Mouse (Mus musculus): Measurements from ENCODE around the gene Bcl2l13.

Bcl2l13 gene

DNA sequence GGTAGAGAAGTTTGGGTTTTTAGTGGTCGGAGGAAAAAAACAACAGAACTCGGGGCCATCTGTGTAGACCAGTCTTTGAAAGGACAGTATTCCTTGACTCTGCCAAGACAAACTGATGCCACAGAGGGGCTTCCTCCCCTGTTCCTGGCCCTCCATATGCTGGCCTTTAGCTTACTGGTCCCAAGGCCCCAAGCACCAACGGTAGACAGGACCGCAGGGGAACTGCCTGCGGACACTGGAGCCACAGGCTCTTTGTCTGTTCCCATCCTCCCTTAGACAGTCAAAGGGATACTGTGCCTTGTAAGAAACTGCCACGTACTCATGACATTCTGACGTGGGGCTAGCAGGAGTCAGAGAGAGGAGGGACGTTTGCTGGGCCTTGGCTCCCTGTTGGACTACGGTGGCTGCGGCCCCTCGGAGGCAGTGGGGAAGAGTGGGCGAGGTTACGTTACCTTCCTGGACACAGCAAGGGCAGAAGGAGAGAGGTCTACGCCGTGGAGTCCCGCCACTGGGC lies 101.1 kb downstream of the Bcl2l13 start:
- no peak for TF ChIP-seq GATA4 (IDR thresholded peaks at IDR 0.05; ENCODE audit: insufficient replicate concordance, low read length)

DNA sequence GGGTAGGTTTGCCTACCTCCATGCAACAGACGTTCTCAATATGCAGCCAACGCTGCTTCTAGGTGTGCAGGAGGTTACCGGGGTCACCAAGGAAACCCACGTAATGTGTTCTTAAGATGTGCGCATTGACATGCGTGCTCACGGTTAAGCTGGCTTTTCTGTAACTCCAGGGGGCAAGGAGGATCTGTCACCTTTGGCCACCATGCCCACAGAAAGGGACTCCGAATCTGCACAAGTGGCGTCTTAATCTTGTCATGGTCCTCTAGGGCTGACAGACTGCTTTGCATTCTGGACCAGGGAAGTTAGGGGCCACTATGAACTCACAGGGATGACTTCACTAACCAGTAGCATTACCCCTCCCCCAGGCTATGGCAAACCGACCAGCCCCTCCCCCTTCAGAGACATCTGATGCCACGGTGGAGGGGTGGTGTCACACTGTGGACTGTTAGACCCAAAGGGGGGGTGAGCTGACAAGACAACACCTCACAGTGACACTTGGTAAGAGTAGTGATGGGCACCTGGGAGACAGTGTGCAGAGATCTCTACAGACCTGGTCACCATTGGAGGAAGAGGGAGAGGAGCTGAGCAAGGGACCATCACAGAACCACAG lies 102.1 kb downstream of the Bcl2l13 start:
- no peak for TF ChIP-seq GATA4 (IDR thresholded peaks at IDR 0.05; ENCODE audit: insufficient replicate concordance, low read length)

DNA sequence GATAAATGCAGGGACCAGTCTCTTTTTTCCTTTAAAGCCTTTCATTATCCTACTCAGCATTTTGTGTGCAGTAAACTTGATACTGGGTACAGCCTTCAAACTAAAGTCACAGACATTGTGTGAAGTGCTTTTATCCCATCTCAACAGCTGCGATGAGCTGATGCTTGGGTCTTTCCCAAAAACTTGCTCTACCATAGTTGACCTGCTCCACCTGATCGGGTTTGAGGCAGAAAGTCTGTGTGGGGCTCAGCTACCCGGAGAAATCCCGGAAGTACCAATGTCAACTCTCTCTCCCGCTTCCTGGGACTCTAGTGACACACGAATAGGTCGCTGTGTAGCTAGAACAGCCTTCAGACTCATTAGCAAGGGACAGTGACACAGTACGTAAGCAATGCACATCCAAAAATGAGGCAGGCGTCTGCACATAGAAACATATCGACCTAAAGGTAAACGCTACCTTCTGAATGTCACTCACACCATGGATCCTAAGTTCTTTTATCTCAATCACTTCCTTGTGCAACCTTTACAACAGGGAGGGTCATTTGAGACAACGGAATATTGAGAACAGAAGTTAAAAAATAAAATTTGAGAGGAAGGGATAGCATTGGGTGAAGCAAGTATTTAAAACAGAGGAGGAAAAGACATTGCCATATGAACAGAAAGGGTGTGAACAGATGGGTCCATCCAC lies 102.9 kb downstream of the Bcl2l13 start:
- no peak for TF ChIP-seq GATA4 (IDR thresholded peaks at IDR 0.05; ENCODE audit: insufficient replicate concordance, low read length)

DNA sequence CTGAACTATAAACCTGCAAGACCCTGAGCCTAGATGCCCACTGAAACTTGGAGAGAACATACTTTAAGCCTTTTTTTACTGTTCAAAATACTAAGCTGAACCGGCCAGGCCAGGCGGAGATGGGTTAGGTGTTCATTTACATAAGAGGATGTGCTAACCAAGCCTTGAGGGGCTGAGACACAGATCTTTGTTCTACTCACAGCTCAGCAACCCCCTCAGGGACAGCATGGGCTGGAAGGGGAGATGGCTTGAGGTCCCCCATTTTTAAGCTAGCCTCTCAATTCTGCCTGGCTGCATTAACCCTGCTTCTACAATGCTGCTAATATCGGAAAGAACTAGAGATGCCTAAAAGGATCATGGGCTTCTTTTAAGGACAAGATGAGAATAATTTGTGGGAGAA lies 103.8 kb downstream of the Bcl2l13 start:
- TF ChIP-seq GATA4 (IDR thresholded peaks at IDR 0.05; ENCODE audit: insufficient replicate concordance, low read length): no peak

DNA sequence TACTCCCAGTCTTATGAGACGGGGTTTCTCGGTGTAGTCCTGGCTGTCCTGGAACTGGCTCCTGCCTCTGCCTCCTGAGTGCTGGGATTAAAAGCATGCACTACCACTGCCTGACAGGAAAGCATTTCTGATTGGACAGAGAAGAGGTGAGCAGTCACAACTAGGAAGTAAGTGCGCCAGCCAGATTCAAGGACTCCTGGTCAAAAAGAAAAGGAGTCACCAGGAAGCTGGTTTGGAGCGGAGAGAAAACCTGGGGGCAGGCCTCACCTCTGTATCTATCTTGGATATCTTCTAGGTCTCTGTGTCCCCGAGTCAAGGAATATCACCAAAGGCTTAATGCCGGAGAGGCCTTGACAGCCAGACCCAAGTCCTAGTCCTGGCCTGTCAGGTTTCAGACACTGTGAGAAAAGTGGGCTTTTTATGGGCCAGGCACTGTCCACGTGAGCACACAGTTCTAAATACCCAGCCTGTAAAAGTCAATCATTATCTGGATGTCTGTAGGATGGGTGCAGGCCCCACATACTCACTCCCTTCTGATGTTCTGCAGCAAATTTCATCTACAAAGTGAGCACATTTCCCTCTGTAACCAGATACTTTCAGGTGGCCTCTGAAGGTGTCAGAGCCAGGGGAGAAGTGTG lies 104.6 kb downstream of the Bcl2l13 start:
- TF ChIP-seq GATA4 (IDR thresholded peaks at IDR 0.05; ENCODE audit: insufficient replicate concordance, low read length): no peak

DNA sequence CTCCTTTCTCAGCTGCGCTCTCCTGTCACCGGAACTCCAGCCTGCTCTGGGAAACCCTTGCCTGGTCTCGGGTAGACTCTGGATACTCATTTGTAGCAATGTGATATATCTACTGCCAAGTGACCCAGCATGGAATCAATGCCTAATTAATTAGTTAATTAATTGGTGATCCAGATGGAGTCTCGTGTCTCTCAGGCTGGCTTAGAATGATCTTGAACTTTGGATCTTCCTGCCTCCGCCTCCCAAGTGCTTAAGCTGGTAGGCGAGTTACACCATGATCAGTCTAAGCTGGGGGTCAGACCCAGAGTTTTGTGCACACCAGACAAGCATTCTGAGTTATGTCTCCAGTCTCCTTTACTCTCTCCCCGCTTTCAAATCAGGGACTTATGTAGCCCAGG lies 105.1 kb downstream of the Bcl2l13 start:
- no peak for TF ChIP-seq GATA4 (IDR thresholded peaks at IDR 0.05; ENCODE audit: insufficient replicate concordance, low read length)

DNA sequence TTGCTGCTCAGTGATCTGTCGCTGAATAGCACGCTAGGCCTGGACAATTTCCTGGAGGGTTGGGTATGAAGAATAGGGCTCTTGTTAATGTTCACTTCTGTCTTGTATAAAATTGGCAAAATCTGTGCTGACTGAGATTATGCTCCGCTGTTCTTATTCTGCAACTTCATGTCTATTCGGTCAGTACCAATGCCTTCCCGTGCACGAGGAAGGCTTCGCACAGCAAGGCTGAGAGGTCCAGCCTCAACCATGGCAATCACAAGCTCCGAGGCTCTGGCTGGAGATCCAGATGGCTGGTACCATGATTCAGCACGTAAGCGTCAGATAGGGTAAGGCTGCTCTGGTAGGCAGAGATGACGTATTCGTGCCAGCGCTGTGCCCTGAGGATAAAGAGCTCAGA lies 105.6 kb downstream of the Bcl2l13 start:
- no peak for TF ChIP-seq GATA4 (IDR thresholded peaks at IDR 0.05; ENCODE audit: insufficient replicate concordance, low read length)

All from liver, adult (tissue).